Mouse (Mus musculus) intestine, embryonic 16.5 days (tissue): ENCODE data around the gene Tbc1d23. TPM values are rescaled to one million over a fixed set of nuclear protein-coding genes. Genes with fewer than 3 reads are reported as not detected.
"Not testable (repeated sequence)": the region's sequence is repeated elsewhere in the genome, so short reads cannot be mapped to it uniquely, and the experiment has no call there.

Experiments used
- ATAC-seq: fragments of 200-750 bp; cut with Nextera tagmentation; 2 replicates; pipeline ENCODE4 v1.8.0; 2017; ENCODE audit warnings: moderate TSS enrichment, moderate library complexity
- H3K27ac ChIP-seq: fragments of 300-500 bp; sonication (generic); 2 replicates; pipeline ENCODE4 v1.5.1; 2014; ENCODE audit warnings: mild to moderate bottlenecking, low read length
- H3K27me3 ChIP-seq: fragments of 300-500 bp; sonication (generic); replicated peaks from 2 replicates; pipeline ENCODE4 v1.6.1; 2014; ENCODE audit warnings: low read length, control low read depth, mixed read lengths; ENCODE audit not compliant: control insufficient read depth, insufficient read depth
- H3K36me3 ChIP-seq: fragments of 300-500 bp; sonication (generic); 2 replicates; pipeline ENCODE4 v1.6.1; 2014; ENCODE audit warnings: low read length, control low read depth; ENCODE audit not compliant: control insufficient read depth, insufficient read depth
- H3K4me1 ChIP-seq: fragments of 300-500 bp; sonication (generic); 2 replicates; pipeline ENCODE4 v1.6.1; 2014; ENCODE audit warnings: low read length, control low read depth, mixed read lengths; ENCODE audit not compliant: control insufficient read depth, insufficient read depth
- H3K4me2 ChIP-seq: fragments of 300-500 bp; sonication (generic); 2 replicates; pipeline ENCODE4 v1.6.1; 2014; ENCODE audit warnings: low read depth, low read length, control low read depth
- H3K4me3 ChIP-seq: fragments of 300-500 bp; sonication (generic); 2 replicates; pipeline ENCODE4 v1.5.1; 2014; ENCODE audit warnings: mild to moderate bottlenecking, low read length
- H3K9ac ChIP-seq: fragments of 300-500 bp; sonication (generic); 2 replicates; pipeline ENCODE4 v1.6.1; 2014; ENCODE audit warnings: low read depth, low read length
- H3K9me3 ChIP-seq: fragments of 300-500 bp; sonication (generic); 2 replicates; pipeline ENCODE4 v1.6.1; 2016; ENCODE audit warnings: low read length, control low read depth; ENCODE audit not compliant: control insufficient read depth
- WGBS: fragments of 180-500 bp; shearing (Covaris S2); extraction: QIAGEN DNeasy Blood & Tissue Kit; methylation state at CpG from one replicate; pipeline ENCODE4 v1.1.7; 2014; 5-methylcytosine and 5-hydroxymethylcytosine counted together
- polyA plus RNA-seq: library from polyadenylated mRNA; unstranded; fragments of >200 nt; fragmentation: Nextera tagmentation; extraction: Ambion mirVana; gene quantifications from 2 replicates; pipeline ENCODE4 v1.2.1, GENCODE M21; 2015

Tbc1d23 gene
- polyA plus RNA-seq, 1 experiment from 2014 or later = 21.7 TPM

GRCm38 (mm10) chr16:57186618-57187017, 44.7 kb downstream of the Tbc1d23 start:
- H3K27me3 ChIP-seq = no peaks in the 10 kb centered on the region
- H3K9ac ChIP-seq = no peak overlapping the region
- ATAC-seq = no peak
- H3K36me3 ChIP-seq = peaks cover 6% of the 10 kb centered on the region; the same call in 1 of the 2 replicates
- no peak overlapping the region for H3K4me2 ChIP-seq
- no peak overlapping the region for H3K4me3 ChIP-seq
- 89% methylated on average over 4 of the region's 4 CpGs for WGBS
- H3K9me3 ChIP-seq = no peaks in the 10 kb centered on the region
- H3K27ac ChIP-seq = no peak overlapping the region
- H3K4me1 ChIP-seq = no peaks in the 10 kb centered on the region

- no peak for ATAC-seq
- Histone ChIP-seq H3K4me1 (no peaks in the 10 kb centered on the region), H3K9ac (no peak overlapping the region), H3K9me3 (no peaks in the 10 kb centered on the region), H3K4me2 (no peak overlapping the region), H3K27ac (no peak overlapping the region), H3K27me3 (no peaks in the 10 kb centered on the region), H3K4me3 (no peak overlapping the region), H3K36me3 (peaks cover 4% of the 10 kb centered on the region; the same call in 1 of the 2 replicates)
- WGBS = 86% methylated on average over 5 of the region's 5 CpGs
Measured at GRCm38 (mm10) chr16:57182037-57182436, 49.3 kb downstream of the Tbc1d23 start.

- Histone ChIP-seq H3K4me1 (no peaks in the 10 kb centered on the region), H3K36me3 (peaks cover 6% of the 10 kb centered on the region; the same call in 1 of the 2 replicates), H3K4me3 (no peak overlapping the region), H3K27ac (no peak overlapping the region), H3K27me3 (no peaks in the 10 kb centered on the region), H3K9me3 (no peaks in the 10 kb centered on the region), H3K9ac (no peak overlapping the region), H3K4me2 (no peak overlapping the region)
- ATAC-seq = no peak
- WGBS = 86% methylated on average over 11 of the region's 11 CpGs
Measured at GRCm38 (mm10) chr16:57181180-57181579, 50.1 kb downstream of the Tbc1d23 start.

- Histone ChIP-seq H3K27ac (no peak overlapping the region), H3K36me3 (0 out of 2 replicates have a peak, but pooled peaks cover 7% of the 10 kb centered on the region), H3K9ac (no peak overlapping the region), H3K9me3 (no peaks in the 10 kb centered on the region), H3K4me3 (no peak overlapping the region), H3K4me2 (no peak overlapping the region), H3K27me3 (no peaks in the 10 kb centered on the region), H3K4me1 (no peaks in the 10 kb centered on the region)
- no peak for ATAC-seq
- WGBS = 90% methylated on average over 10 of the region's 10 CpGs
Measured at GRCm38 (mm10) chr16:57177664-57178063, 53.6 kb downstream of the Tbc1d23 start.

- WGBS = 68% methylated on average over 2 of the region's 2 CpGs
- H3K9ac ChIP-seq = no peak overlapping the region
- H3K27me3 ChIP-seq = no peaks in the 10 kb centered on the region
- H3K4me1 ChIP-seq = no peaks in the 10 kb centered on the region
- no peaks in the 10 kb centered on the region for H3K9me3 ChIP-seq
- 0 out of 2 replicates have a peak, but pooled peaks have one; percentile 33 for ATAC-seq
- no peak overlapping the region for H3K4me2 ChIP-seq
- 0 out of 2 replicates have a peak, but pooled peaks cover 7% of the 10 kb centered on the region for H3K36me3 ChIP-seq
- H3K27ac ChIP-seq = no peak overlapping the region
- H3K4me3 ChIP-seq = no peak overlapping the region
Measured at GRCm38 (mm10) chr16:57177254-57177653, 54.0 kb downstream of the Tbc1d23 start.

GRCm38 (mm10) chr16:57176276-57176675, 55.0 kb downstream of the Tbc1d23 start:
- Histone ChIP-seq H3K4me2 (no peak overlapping the region), H3K9ac (no peak overlapping the region), H3K9me3 (no peaks in the 10 kb centered on the region), H3K4me3 (no peak overlapping the region), H3K4me1 (no peaks in the 10 kb centered on the region), H3K27me3 (no peaks in the 10 kb centered on the region), H3K36me3 (peaks cover 8% of the 10 kb centered on the region; the same call in 1 of the 2 replicates), H3K27ac (no peak overlapping the region)
- WGBS = 88% methylated on average over 7 of the region's 7 CpGs
- ATAC-seq = no peak

GRCm38 (mm10) chr16:57175751-57176150, 55.6 kb downstream of the Tbc1d23 start:
- H3K36me3 ChIP-seq = peaks cover 12% of the 10 kb centered on the region; the same call in 1 of the 2 replicates
- no peak overlapping the region for H3K4me2 ChIP-seq
- no peak overlapping the region for H3K9ac ChIP-seq
- WGBS = 83% methylated on average over 2 of the region's 2 CpGs
- H3K4me1 ChIP-seq = no peaks in the 10 kb centered on the region
- H3K9me3 ChIP-seq = no peaks in the 10 kb centered on the region
- no peaks in the 10 kb centered on the region for H3K27me3 ChIP-seq
- H3K27ac ChIP-seq = no peak overlapping the region
- no peak for ATAC-seq
- no peak overlapping the region for H3K4me3 ChIP-seq

- H3K27ac ChIP-seq, H3K4me1 ChIP-seq, H3K4me3 ChIP-seq, ATAC-seq, H3K9me3 ChIP-seq, H3K27me3 ChIP-seq, H3K36me3 ChIP-seq, H3K4me2 ChIP-seq, H3K9ac ChIP-seq: not testable (repeated sequence)
Measured at GRCm38 (mm10) chr16:57174480-57174879, 56.8 kb downstream of the Tbc1d23 start.

- WGBS = 87% methylated on average over 6 of the region's 6 CpGs
- no peaks in the 10 kb centered on the region for H3K9me3 ChIP-seq
- no peak overlapping the region for H3K4me3 ChIP-seq
- H3K36me3 ChIP-seq = peaks cover 8% of the 10 kb centered on the region; the same call in 1 of the 2 replicates
- peaks cover 4% of the 10 kb centered on the region for H3K4me1 ChIP-seq
- no peak overlapping the region for H3K27ac ChIP-seq
- H3K4me2 ChIP-seq = no peak overlapping the region
- no peak for ATAC-seq
- H3K9ac ChIP-seq = no peak overlapping the region
- no peaks in the 10 kb centered on the region for H3K27me3 ChIP-seq
Measured at GRCm38 (mm10) chr16:57171570-57171969, 59.7 kb downstream of the Tbc1d23 start.

GRCm38 (mm10) chr16:57171161-57171560, 60.1 kb downstream of the Tbc1d23 start:
- Histone ChIP-seq H3K27ac (no peak overlapping the region), H3K4me2 (no peak overlapping the region), H3K4me1 (peaks cover 4% of the 10 kb centered on the region), H3K36me3 (peaks cover 6% of the 10 kb centered on the region; the same call in 1 of the 2 replicates), H3K9me3 (no peaks in the 10 kb centered on the region), H3K4me3 (no peak overlapping the region), H3K27me3 (no peaks in the 10 kb centered on the region), H3K9ac (no peak overlapping the region)
- WGBS = 92% methylated on average over 8 of the region's 8 CpGs
- no peak for ATAC-seq
